Mouse (Mus musculus) left cerebral cortex, adult 2 months (tissue): ENCODE data around the gene Trp73. TPM values are rescaled to one million over a fixed set of nuclear protein-coding genes. Genes with fewer than 3 reads are reported as not detected.
A peak's percentile ranks its signal among the peaks of the same experiment; 100 is the strongest.

Experiments
- DNase-seq, 2 experiments: peaks; one replicate each; pipeline ENCODE4 v3.0.0; 2021 to 2022; ENCODE audit warnings: low spot score in 2 of 2, mixed read lengths in 1 of 2; ENCODE audit errors: extremely low spot score in 1 of 2
- H3K27ac ChIP-seq: fragments of 200-600 bp; 2 replicates; pipeline ENCODE4 v1.8.1; 2022
- H3K4me3 ChIP-seq: fragments of 200-600 bp; 2 replicates; pipeline ENCODE4 v1.8.1; 2022
- CTCF ChIP-seq: fragments of 200-600 bp; IDR thresholded peaks from 2 replicates; pipeline ENCODE4 v1.8.1; 2022; ENCODE audit warnings: antibody characterized with exemption, mild to moderate bottlenecking, moderate library complexity
- intact Hi-C: fragments of 180-260 bp; cut with DNase I; formaldehyde crosslinking; loops from one replicate; pipeline ENCODE4 v1.15.1; 2025
- total RNA-seq, 2 experiments: library from RNA; stranded (reverse); gene quantifications; 2 replicates each; pipeline ENCODE4 v1.2.3; 2021

Gene Trp73
- total RNA-seq, 2 experiments from 2014 or later = 0.41 to 1.1 TPM

DNA sequence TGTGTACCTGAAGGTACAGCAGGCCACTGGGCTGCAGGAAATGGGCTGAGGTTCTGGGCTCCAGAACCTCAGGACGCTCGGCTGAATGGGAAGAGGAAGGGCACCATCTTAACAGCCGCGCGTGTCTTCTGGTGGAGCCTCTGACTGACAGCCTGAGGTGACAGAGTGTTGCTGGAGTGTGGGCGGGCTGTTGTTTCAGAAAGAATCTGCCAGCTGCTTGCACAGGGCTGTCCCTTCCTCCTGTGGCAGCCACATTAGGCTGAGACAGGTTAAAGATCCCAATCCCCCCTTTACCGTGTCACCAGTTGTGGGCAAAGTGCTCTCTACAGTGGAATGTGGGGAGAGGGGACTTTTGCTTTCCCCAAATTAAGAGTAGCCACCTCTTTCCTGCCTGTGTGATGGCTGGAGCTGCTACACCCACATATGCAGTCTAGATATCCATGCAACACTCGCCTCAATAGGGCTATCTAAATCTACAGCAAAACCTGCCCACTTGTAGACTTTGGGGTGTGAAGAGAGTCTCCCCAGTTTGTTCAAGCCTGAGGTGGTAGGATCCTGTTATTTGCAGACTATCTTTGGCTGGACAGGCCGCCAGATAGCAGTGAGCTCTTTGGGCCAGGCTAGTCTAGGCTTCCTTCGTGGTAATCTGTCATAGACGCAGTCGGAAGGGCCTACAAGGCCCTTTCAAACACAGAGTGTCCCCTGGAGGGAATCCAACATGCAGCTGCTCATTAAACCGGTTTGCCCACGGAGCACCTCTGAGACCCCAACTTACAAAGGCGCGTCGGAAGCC, 115.1 kb downstream of the Trp73 start:
- DNase-seq = peak in 1 of 2 experiments; percentile 38
- Histone ChIP-seq H3K4me3 (peak overlapping the region; percentile 45), H3K27ac (peak overlapping the region; percentile 87)
- no peak for TF ChIP-seq CTCF
- intact Hi-C loops = loop anchor here (2.0 to 5.0 kb wide), 2 partner anchors 80 to 132 kb away; no protein-coding TSS in a partner anchor

DNA sequence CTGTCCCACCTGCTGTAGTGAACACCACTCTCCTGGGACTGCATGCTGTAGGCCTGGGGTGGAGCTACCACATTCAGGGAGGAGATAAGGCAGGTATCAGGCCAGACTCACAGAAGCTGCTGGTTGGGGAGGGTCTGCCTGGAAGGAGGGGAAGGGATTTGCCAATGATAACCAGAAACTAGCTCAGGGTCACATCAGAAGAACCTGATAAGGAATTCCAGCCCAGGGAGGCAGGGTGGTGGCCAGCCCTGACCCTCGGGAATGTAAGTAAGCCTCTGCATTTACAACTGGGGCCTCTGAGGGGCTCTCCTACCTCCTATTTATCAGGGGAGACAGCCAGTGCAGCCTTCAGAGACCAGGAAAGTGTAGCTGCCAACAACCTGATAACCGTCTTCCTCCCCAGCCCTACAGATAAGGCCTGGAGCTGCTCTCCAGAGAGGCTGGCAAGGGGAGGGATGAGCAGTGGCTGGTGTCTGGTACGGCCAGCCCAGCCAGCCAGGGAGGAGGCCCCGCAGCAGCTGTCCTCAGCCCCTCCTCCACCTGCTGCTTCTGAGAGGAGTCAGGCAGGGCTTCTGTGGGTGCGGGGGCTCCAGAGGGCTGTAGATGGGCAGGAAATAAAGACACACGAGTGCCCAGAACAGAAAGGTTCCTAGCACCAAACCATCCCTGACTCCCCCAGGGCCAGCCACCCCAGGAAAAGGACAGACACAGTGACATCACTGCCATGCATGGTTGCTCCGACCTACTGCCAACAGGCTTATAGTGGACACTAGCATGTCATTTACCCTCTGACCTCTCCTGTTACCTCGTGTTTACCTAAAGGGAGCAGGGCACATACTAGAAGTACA, 116.0 kb downstream of the Trp73 start:
- peak in 1 of 2 experiments; percentile 34 for DNase-seq
- intact Hi-C loops = loop anchor here (2.0 kb wide), 1 partner anchor 81 kb away; no protein-coding TSS in a partner anchor
- TF ChIP-seq CTCF = no peak
- Histone ChIP-seq H3K27ac (peak overlapping the region; percentile 87), H3K4me3 (no peak overlapping the region)

DNA sequence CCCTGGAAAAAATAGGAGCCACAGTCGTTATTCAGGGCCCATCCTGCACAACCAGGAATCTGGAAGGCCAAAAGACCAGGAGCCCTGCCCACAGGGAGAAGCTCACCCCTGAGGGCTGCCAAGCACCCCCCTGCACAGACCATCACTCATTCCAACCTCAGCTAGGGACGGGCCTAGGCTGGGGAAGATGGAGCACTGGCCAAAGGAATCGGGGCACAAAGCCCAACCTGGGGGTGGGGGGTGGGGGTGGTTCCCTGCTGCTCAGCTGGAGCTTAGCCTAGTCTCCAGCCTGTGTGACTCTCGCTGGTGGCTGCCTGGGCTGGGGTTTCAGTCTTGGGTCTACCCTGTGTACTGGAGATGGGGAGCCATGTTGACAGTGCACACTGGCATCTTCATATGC, 117.2 kb downstream of the Trp73 start:
- no peak for TF ChIP-seq CTCF
- no peak for DNase-seq
- Histone ChIP-seq H3K4me3 (no peak overlapping the region), H3K27ac (peak overlapping the region; percentile 87)
- intact Hi-C loops = no loop called here

DNA sequence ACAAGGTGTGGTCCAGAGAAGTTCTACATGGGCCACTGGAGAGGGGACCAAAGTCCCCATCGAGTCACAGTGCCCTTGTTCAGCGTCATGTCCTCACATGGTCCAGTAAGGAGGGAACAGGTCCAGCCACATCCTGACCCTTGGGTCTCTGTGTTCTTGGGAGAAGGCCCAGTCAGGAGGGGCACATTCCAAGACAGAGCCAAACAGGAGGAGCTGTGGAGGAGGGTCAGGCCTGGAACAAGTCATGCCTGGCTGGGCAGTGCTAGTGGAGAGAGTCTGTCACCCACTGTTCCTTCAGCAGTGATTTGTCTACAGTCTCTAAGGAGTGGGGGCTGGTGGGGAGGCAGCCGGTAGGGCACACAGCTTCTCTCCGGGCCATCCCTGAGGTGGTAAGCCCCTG, 117.6 kb downstream of the Trp73 start:
- intact Hi-C loops = no loop called here
- no peak for DNase-seq
- no peak overlapping the region for H3K4me3 ChIP-seq
- TF ChIP-seq CTCF = no peak
- H3K27ac ChIP-seq = peak overlapping the region; percentile 87

DNA sequence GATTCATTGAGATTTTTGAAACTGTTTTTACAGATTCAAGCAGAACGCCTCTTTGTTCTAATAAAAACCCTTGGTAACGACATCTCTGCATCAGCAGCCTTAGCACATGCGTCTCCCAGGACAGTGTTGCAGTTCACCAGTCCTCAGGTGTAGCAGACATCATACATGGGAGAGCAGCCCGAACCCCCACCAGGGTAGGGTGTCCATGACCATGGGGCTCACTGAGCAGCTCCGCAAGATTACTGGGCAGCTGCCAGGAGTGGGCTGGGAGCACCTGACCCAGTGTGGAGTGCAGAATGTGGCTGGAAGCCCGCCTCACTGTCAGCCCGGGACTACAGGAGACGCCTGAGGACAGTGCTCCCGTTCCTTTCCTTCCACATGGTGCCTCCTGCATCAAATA, 118.6 kb downstream of the Trp73 start:
- no peak for DNase-seq
- intact Hi-C loops = no loop called here
- no peak for TF ChIP-seq CTCF
- Histone ChIP-seq H3K4me3 (no peak overlapping the region), H3K27ac (no peak overlapping the region)

DNA sequence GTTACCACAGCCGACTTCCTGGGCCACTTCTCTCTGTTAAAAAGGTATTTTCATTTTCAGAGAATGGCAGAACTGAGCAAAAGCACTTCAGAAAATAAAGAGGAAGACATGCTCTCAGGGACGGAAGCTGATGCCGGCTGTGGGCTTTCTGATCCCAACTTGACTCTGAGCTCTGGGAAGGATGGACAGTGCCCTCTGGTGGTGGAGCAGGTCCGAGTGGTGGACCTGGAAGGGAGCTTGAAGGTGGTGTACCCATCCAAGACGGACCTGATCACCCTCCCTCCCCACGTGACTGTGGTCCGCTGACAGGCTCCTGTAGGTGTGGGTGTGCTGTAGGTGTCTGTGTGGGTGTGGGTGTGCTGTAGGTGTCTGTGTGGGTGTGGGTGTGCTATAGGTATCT, 120.4 kb downstream of the Trp73 start:
- DNase-seq = peak in 1 of 2 experiments; percentile 38
- intact Hi-C loops = no loop called here
- H3K4me3 ChIP-seq = no peak overlapping the region
- TF ChIP-seq CTCF = peak; percentile 66
- H3K27ac ChIP-seq = no peak overlapping the region

DNA sequence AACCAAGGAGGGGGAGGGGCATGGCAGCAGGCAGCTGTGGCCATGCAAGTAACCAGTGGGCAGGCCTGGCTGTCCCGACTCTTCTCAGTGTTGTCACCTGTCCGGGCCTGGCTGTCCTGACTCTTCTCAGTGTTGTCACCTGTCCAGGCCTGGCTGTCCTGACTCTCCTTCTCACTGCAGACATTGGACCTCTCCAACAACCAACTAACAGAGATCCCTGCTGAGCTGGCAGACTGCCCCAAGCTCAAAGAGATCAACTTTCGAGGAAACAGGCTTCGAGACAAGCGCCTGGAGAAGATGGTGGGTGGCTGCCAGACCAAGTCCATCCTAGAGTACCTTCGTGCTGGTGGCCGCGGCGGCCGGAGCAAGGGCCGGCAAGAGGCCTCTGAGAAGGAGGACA, 124.5 kb downstream of the Trp73 start:
- H3K27ac ChIP-seq = no peak overlapping the region
- no peak overlapping the region for H3K4me3 ChIP-seq
- intact Hi-C loops = no loop called here
- no peak for DNase-seq
- TF ChIP-seq CTCF = no peak

DNA sequence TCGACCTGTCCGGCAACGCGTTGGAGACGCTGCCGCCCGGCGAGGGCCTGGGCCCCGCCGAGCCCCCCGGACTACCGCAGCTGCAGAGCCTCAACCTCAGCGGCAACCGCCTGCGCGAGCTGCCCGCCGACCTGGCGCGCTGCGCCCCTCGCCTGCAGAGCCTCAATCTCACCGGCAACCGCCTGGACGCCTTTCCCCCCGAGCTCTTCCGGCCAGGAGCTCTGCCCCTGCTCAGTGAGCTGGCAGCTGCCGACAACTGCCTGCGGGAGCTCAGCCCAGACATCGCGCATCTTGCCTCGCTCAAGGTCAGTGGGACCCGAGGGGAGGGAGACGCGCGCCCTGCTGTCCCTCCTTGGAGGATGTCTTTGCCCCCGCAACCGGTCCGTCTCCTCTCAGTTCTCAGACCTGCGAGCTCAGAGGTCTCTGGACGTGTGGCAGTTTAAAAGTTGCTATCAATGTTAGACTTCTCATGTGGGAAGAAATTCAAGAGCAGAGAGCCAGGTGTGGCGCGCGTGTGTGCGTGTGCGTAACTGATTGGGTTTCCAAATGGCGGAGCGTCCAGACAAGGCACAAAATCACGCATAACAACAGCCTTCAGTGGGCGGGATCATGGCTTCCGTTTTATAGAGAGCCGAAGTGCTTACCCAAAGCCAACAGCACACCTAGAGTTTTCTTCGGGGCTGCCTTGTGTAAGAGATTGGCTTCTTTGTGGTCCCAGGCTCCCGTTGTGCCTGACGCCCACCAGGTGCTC, 127.7 kb downstream of the Trp73 start:
- intact Hi-C loops = loop anchor here (5.0 kb wide), 1 partner anchor 145 kb away; no protein-coding TSS in a partner anchor
- TF ChIP-seq CTCF = no peak
- peak overlapping the region; percentile 94 for H3K4me3 ChIP-seq
- DNase-seq = peak in 1 of 2 experiments; percentile 29
- peak overlapping the region; percentile 92 for H3K27ac ChIP-seq

DNA sequence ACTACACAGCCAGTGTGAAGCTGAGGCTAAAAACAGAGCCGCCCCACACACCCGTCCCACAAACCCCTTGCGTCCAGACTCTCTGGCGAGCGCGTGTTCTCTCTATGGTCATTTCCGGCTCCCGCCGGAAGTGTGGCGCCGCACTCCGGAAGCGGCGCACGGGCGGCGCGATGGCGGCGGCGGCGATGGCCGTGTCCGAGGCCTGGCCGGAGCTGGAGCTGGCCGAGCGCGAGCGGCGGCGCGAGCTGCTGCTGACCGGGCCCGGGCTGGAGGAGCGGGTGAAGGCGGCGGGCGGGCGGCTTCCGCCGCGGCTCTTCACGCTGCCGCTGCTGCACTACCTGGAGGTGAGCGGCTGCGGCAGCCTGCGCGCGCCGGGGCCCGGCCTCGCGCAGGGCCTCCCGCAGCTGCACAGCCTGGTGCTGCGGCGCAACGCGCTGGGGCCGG, 128.3 kb downstream of the Trp73 start, which contains the start of gene Lrrc47:
TSS of gene Lrrc47 (plus strand) at position 86 of the 444 bp plus-strand sequence.
- peak within 1 kb of the TSS; percentile 94 for H3K4me3 ChIP-seq
- peak; percentile 83 to 85 for DNase-seq
- H3K27ac ChIP-seq = peak within 1 kb of the TSS; percentile 92
- TF ChIP-seq CTCF = no peak; the same call in 1 of the 2 replicates
- intact Hi-C loops = loop anchor here (1.0 to 5.0 kb wide), 2 partner anchors 36 to 146 kb away; partner anchors contain the start of genes Cep104 and Dffb

DNA sequence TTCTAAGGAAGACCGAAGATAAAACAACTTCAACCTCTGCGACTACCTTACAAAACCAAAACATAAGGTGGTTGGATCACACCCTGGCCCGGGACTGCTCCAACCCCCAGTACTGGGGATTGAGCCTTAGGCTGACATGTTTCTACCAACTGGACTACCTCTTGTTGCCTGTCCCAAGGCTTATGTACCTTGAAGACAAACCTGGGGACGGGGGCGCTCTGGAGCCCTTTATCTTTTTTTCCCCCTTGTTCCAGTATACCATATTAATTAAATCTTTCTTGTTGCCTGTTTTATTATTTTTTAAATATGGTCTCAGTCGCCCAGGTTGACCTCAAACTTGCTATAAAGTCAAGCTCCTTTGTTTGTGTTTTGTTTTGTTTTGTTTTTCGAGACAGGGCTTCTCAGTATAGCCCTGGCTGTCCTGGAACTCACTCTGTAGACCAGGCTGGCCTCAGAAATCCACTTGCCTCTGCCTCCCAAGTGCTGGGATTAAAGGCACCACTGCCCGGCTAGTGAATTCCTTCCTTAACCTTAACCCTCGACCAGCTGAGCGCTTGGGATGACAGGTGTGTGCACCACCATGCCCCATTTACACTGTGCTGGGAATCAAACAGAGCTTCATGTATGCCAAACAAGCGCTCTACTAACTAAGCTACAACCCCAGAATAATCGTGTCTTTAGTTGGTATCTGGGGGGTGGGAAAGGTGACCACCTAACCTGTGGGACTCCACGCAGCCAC, 128.9 kb downstream of the Trp73 start:
- Histone ChIP-seq H3K27ac (peak overlapping the region; percentile 92), H3K4me3 (peak overlapping the region; percentile 94)
- no peak for TF ChIP-seq CTCF
- intact Hi-C loops = loop anchor here (1.0 to 5.0 kb wide), 2 partner anchors 36 to 146 kb away; partner anchors contain the start of genes Cep104 and Dffb
- no peak for DNase-seq
